Mouse (Mus musculus): ENCODE data around the gene Wdr13. TPM values are rescaled to one million over a fixed set of nuclear protein-coding genes. Genes with fewer than 3 reads are reported as not detected.
A peak's percentile ranks its signal among the peaks of the same experiment; 100 is the strongest.

Wdr13 gene
- polyA plus RNA-seq, 1 experiment from 2014 or later = 17.9 TPM

DNA sequence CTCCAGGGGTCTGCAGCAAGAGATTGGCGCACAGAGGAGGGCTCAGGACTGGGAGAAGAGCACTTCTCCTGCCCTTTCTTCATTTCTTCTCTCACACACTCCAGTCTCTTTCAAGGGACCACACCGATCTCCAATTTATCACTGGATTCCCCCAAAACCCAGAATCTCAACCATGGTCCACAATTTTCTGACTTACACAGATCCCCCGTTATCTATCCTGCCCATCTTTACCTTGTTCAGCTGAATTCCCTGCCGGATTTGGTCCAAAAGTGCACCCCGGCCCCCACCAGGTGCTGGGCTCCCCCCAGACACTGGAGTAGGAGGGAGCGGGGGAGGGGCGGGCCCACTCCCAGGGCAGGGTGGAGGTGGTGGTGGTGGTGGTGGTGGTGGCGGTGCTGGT is 47.1 kb downstream of the Wdr13 start:
- WGBS = 83% methylated on average over 8 of the region's 8 CpGs
- no peaks in the 10 kb centered on the region for H3K4me1 ChIP-seq (replicated peaks; ENCODE audit: insufficient read depth, low read length)
- no peak for TF ChIP-seq CTCF (IDR thresholded peaks at IDR 0.05; ENCODE audit: low read depth)
- ATAC-seq (replicated peaks; ENCODE audit: low FRiP score, low read depth) (no peak), DNase-seq (ENCODE audit: low spot score) (no peak)
- no peak overlapping the region for H3K27ac ChIP-seq
- no peak overlapping the region for H3K4me3 ChIP-seq (replicated peaks; ENCODE audit: low read depth, low read length)
- H3K9ac ChIP-seq (ENCODE audit: low read depth, low read length) = no peak overlapping the region
- H3K36me3 ChIP-seq (ENCODE audit: insufficient read depth, low read length) = no peaks in the 10 kb centered on the region
- H3K4me2 ChIP-seq (ENCODE audit: low read length) = no peak overlapping the region
- H3K27me3 ChIP-seq (ENCODE audit: insufficient read depth, low read length) = no peaks in the 10 kb centered on the region
- no peaks in the 10 kb centered on the region for H3K9me3 ChIP-seq (replicated peaks; ENCODE audit: low read length)

DNA sequence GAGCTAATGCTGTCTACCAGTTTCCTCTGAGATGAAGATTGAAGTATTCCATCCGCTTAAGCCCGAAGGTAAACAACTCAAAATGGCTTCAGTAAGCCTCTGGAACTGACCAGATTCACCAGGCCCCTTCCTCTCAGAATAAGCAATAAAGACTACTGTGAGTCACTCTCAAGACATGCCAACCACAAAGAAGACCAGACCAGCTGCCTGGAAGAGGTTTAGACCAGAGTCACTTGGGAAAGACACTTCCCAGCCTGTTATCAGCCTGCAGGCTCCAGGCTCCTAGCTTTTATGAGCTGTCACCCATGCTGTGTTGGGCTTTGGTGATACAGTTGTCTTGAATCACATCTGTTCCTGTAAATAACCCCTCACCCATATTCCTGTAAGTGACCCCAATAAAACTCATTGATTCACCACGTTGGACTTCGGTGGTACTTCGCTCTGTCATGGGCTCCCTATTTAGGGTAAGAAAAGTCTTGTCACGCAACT is 47.9 kb downstream of the Wdr13 start:
- DNase-seq (ENCODE audit: low spot score) (no peak), ATAC-seq (replicated peaks; ENCODE audit: low FRiP score, low read depth) (no peak)
- no peaks in the 10 kb centered on the region for H3K4me1 ChIP-seq (replicated peaks; ENCODE audit: insufficient read depth, low read length)
- 87% methylated on average over 6 of the region's 6 CpGs for WGBS
- no peak overlapping the region for H3K9ac ChIP-seq (ENCODE audit: low read depth, low read length)
- no peaks in the 10 kb centered on the region for H3K36me3 ChIP-seq (ENCODE audit: insufficient read depth, low read length)
- no peak overlapping the region for H3K4me3 ChIP-seq (replicated peaks; ENCODE audit: low read depth, low read length)
- H3K27ac ChIP-seq = no peak overlapping the region
- TF ChIP-seq CTCF (IDR thresholded peaks at IDR 0.05; ENCODE audit: low read depth) = no peak
- no peak overlapping the region for H3K4me2 ChIP-seq (ENCODE audit: low read length)
- H3K9me3 ChIP-seq (replicated peaks; ENCODE audit: low read length) = no peaks in the 10 kb centered on the region
- H3K27me3 ChIP-seq (ENCODE audit: insufficient read depth, low read length) = no peaks in the 10 kb centered on the region

- peak overlapping the region; percentile 20; the same call in 1 of the 2 replicates for H3K4me3 ChIP-seq (replicated peaks; ENCODE audit: low read depth, low read length)
- H3K4me1 ChIP-seq (replicated peaks; ENCODE audit: insufficient read depth, low read length) = no peaks in the 10 kb centered on the region
- peak overlapping the region; percentile 76 for H3K27ac ChIP-seq
- H3K27me3 ChIP-seq (ENCODE audit: insufficient read depth, low read length) = no peaks in the 10 kb centered on the region
- ATAC-seq (replicated peaks; ENCODE audit: low FRiP score, low read depth) (no peak), DNase-seq (ENCODE audit: low spot score) (no peak)
- no peaks in the 10 kb centered on the region for H3K36me3 ChIP-seq (ENCODE audit: insufficient read depth, low read length)
- H3K4me2 ChIP-seq (ENCODE audit: low read length) = peak overlapping the region; percentile 51
- WGBS = 35% methylated on average over 3 of the region's 3 CpGs
- no peak overlapping the region for H3K9ac ChIP-seq (ENCODE audit: low read depth, low read length)
- no peak for TF ChIP-seq CTCF (IDR thresholded peaks at IDR 0.05; ENCODE audit: low read depth)
- H3K9me3 ChIP-seq (replicated peaks; ENCODE audit: low read length) = no peaks in the 10 kb centered on the region
Observed at GRCm38 (mm10) chrX:8075104-8075503, 57.6 kb downstream of the Wdr13 start.

DNA sequence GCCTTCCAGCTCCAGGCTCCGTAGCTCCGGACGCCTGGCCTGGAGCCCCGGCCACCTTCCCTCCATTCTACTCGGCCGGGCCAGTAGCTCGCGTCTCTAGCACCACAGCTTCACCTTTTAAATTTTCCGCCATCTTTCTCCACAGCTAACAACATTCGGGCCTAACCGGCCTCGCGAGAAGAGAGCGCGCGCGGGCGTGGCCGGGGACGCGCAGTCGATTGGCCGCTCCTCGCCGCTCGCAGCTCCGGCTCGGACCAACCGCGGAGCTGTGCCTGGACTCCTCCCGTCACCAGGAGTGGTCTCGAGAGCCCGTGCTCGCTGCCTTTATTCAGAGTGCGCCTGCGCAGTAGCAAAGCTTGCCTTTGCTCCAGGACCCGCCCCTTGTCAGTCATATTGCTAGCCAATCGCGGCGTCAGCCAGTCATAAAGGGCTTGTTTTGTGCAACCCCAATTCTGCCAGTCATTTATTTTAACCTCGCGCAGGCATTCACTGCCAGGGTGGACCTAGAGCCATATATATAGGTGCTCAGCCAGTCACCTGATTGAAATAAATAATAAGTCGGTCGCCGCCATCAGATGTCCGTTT is 58.2 kb downstream of the Wdr13 start, which contains the start of gene Suv39h1:
Gene Suv39h1 (minus strand): TSS at position 331 of the 585 bp plus-strand sequence.
- no peak for TF ChIP-seq CTCF (IDR thresholded peaks at IDR 0.05; ENCODE audit: low read depth)
- 23% methylated on average over 40 of the region's 46 CpGs for WGBS
- Histone ChIP-seq H3K27me3 (ENCODE audit: insufficient read depth, low read length) (no peaks in the 10 kb centered on the region), H3K4me1 (replicated peaks; ENCODE audit: insufficient read depth, low read length) (no peaks in the 10 kb centered on the region), H3K27ac (peak within 1 kb of the TSS; percentile 85), H3K4me2 (ENCODE audit: low read length) (peak within 1 kb of the TSS; percentile 53), H3K9ac (ENCODE audit: low read depth, low read length) (peak within 1 kb of the TSS; percentile 70), H3K36me3 (ENCODE audit: insufficient read depth, low read length) (no peaks in the 10 kb centered on the region), H3K4me3 (replicated peaks; ENCODE audit: low read depth, low read length) (peak within 1 kb of the TSS; percentile 56), H3K9me3 (replicated peaks; ENCODE audit: low read length) (no peaks in the 10 kb centered on the region)
- DNase-seq (ENCODE audit: low spot score) (peak; percentile 97), ATAC-seq (replicated peaks; ENCODE audit: low FRiP score, low read depth) (peak; percentile 98)

DNA sequence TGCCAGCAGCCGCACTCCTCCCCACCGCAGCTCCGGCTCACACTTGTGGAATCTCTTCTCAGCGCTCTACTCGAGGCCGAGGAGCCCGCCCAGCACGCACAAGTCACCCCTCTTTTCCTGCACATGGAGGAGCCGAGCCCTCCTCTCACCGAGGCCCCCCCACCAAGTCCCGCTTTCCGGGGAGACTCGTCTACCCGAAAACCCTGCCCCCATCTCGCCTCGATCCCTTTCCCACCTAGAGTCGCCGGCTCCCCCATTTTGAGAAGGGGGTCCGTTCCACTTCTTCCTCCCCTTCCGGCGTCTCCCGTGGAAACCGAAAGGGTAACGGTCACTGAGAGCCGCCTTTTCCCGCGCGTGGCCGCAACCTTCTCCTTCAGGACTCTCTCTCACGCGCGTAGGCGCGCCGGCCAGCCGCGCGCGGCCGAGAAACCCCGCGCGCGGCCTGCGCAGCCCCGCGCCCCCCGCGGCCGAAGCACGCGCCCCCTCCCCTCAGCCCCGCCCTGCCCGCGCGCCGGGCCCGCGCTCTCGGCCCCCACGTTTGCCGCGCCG is 58.7 kb downstream of the Wdr13 start:
- Histone ChIP-seq H3K9me3 (replicated peaks; ENCODE audit: low read length) (no peaks in the 10 kb centered on the region), H3K4me2 (ENCODE audit: low read length) (peak overlapping the region; percentile 53), H3K4me3 (replicated peaks; ENCODE audit: low read depth, low read length) (peak overlapping the region; percentile 56), H3K27ac (peak overlapping the region; percentile 85), H3K9ac (ENCODE audit: low read depth, low read length) (peak overlapping the region; percentile 70), H3K27me3 (ENCODE audit: insufficient read depth, low read length) (no peaks in the 10 kb centered on the region), H3K4me1 (replicated peaks; ENCODE audit: insufficient read depth, low read length) (no peaks in the 10 kb centered on the region), H3K36me3 (ENCODE audit: insufficient read depth, low read length) (0 out of 2 replicates have a peak, but pooled peaks cover 2% of the 10 kb centered on the region)
- 38% methylated on average over 63 of the region's 64 CpGs for WGBS
- no peak for TF ChIP-seq CTCF (IDR thresholded peaks at IDR 0.05; ENCODE audit: low read depth)
- DNase-seq (ENCODE audit: low spot score) = peak; percentile 30
- ATAC-seq (replicated peaks; ENCODE audit: low FRiP score, low read depth) = peak; percentile 8; the same call in 1 of the 2 replicates

Other genes starting within 250 kb of the Wdr13 start
- 25.9 and 32.5 TPM in 2 replicates for gene Slc35a2, start 248.9 kb downstream of the Wdr13 start, polyA plus RNA-seq (2015; fragmentation: Nextera tagmentation; extraction: Ambion mirVana)
- 99.7 and 108 TPM in 2 replicates for gene Pqbp1, start 233.6 kb downstream of the Wdr13 start, polyA plus RNA-seq (2015; fragmentation: Nextera tagmentation; extraction: Ambion mirVana)
- 140 and 145 TPM in 2 replicates for gene Timm17b, start 233.5 kb downstream of the Wdr13 start, polyA plus RNA-seq (2015; fragmentation: Nextera tagmentation; extraction: Ambion mirVana)
- not detected in 2 replicates for gene Gm10491, start 225.1 kb downstream of the Wdr13 start, polyA plus RNA-seq (2015; fragmentation: Nextera tagmentation; extraction: Ambion mirVana)
- gene Gm10490, start 223.3 kb downstream of the Wdr13 start, polyA plus RNA-seq (2015; fragmentation: Nextera tagmentation; extraction: Ambion mirVana) = not detected in 2 replicates
- 0.41 and 0.59 TPM in 2 replicates for gene Pcsk1n, start 213.1 kb downstream of the Wdr13 start, polyA plus RNA-seq (2015; fragmentation: Nextera tagmentation; extraction: Ambion mirVana)
- not detected in 2 replicates for gene Eras, start 204.3 kb downstream of the Wdr13 start, polyA plus RNA-seq (2015; fragmentation: Nextera tagmentation; extraction: Ambion mirVana)
- gene Hdac6, start 185.0 kb downstream of the Wdr13 start, polyA plus RNA-seq (2015; fragmentation: Nextera tagmentation; extraction: Ambion mirVana) = 39.4 and 44.4 TPM in 2 replicates
- 0.08 and 0.09 TPM in 2 replicates for gene Gata1, start 154.8 kb downstream of the Wdr13 start, polyA plus RNA-seq (2015; fragmentation: Nextera tagmentation; extraction: Ambion mirVana)
- 3.1 and 3.2 TPM in 2 replicates for gene Glod5, start 114.4 kb downstream of the Wdr13 start, polyA plus RNA-seq (2015; fragmentation: Nextera tagmentation; extraction: Ambion mirVana)
- gene Suv39h1, start 58.1 kb downstream of the Wdr13 start, polyA plus RNA-seq (2015; fragmentation: Nextera tagmentation; extraction: Ambion mirVana) = 32.5 and 34.1 TPM in 2 replicates
- gene Was, start 42.4 kb downstream of the Wdr13 start, polyA plus RNA-seq (2015; fragmentation: Nextera tagmentation; extraction: Ambion mirVana) = 0.16 and 0.28 TPM in 2 replicates
- gene Rbm3, start 13.0 kb upstream of the Wdr13 start, polyA plus RNA-seq (2015; fragmentation: Nextera tagmentation; extraction: Ambion mirVana) = 766 and 794 TPM in 2 replicates
- gene Tbc1d25, start 43.3 kb upstream of the Wdr13 start, polyA plus RNA-seq (2015; fragmentation: Nextera tagmentation; extraction: Ambion mirVana) = 9.6 and 10.4 TPM in 2 replicates
- 50.9 and 54.2 TPM in 2 replicates for gene Ebp, start 60.6 kb upstream of the Wdr13 start, polyA plus RNA-seq (2015; fragmentation: Nextera tagmentation; extraction: Ambion mirVana)
- gene Porcn, start 73.6 kb upstream of the Wdr13 start, polyA plus RNA-seq (2015; fragmentation: Nextera tagmentation; extraction: Ambion mirVana) = 7.7 and 8.9 TPM in 2 replicates
- gene Ftsj1, start 119.5 kb upstream of the Wdr13 start, polyA plus RNA-seq (2015; fragmentation: Nextera tagmentation; extraction: Ambion mirVana) = 27.7 and 29.2 TPM in 2 replicates
- gene Slc38a5, start 138.2 kb upstream of the Wdr13 start, polyA plus RNA-seq (2015; fragmentation: Nextera tagmentation; extraction: Ambion mirVana) = 0.42 and 0.93 TPM in 2 replicates
- gene Ssxb10, start 194.5 kb upstream of the Wdr13 start, polyA plus RNA-seq (2015; fragmentation: Nextera tagmentation; extraction: Ambion mirVana) = not detected in 2 replicates
- gene Ssxb9, start 234.1 kb upstream of the Wdr13 start, polyA plus RNA-seq (2015; fragmentation: Nextera tagmentation; extraction: Ambion mirVana) = not detected in 2 replicates